In the genomic region with DNA sequence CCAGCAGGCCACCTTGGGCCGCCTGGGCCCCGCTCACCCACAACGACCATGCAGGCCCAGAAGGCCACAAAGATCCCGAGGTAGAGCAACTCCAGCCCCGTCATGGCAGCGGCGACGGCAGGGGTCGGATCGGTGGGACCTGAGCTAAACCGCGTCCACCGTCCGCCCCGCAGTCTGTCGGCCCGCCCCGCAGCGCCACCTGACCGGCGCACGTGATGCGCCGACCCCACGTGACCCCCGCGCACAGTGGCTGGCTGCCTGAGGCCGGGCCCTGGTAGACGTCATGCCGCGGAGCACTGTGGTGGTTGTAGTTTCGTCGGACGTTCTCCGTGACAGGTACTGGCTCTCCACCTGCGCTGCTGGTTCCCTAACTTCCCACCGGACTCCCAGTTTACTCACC, we compare ENCODE assay signal across 8 mouse cellular contexts. TPM values are rescaled to one million over a fixed set of nuclear protein-coding genes. Genes with fewer than 3 reads are reported as not detected.
DNase-seq lines count a peak whose midpoint lies in the region; ATAC-seq lines count a peak whose summit lies in the region.

Gene Atp6v0b, minus strand, starts transcription at position 201 of the 400 bp plus-strand sequence.

- intact Hi-C loops in gastrocnemius, postnatal 14 days (cut with DNase I; ENCODE audit: low total_unique reads), result no loop called here
- intact Hi-C loops in left cerebral cortex, postnatal 10 days (cut with DNase I), result loop anchor here (2.0 kb wide), 1 partner anchor 76 kb away; no protein-coding TSS in a partner anchor

- peak; percentile 88 for ATAC-seq in inflammation-experienced regulatory T-cells, adult 6 months
- ATAC-seq in megakaryocyte-erythroid progenitor cell, adult 5-6 weeks (replicated peaks; ENCODE audit: low FRiP score, low TSS enrichment, poor library complexity, severe bottlenecking), result peak; percentile 82

- DNase-seq in adrenal gland, adult (ENCODE audit: inconsistent age in 2 of 2, low spot score in 1 of 2), result peak; percentile 95 to 97
- peak; percentile 92 for DNase-seq in embryo, embryonic 10.5 days (ENCODE audit: low spot score)
- DNase-seq in gastrocnemius, postnatal 14 days, result peak; percentile 94
- peak; percentile 94 to 97 for DNase-seq in left cerebral cortex, postnatal 10 days (ENCODE audit: extremely low spot score in 1 of 2, low spot score in 2 of 2)
- peak; percentile 96 for DNase-seq in right cerebral cortex, postnatal 25 days
- peak; percentile 89 to 96 for DNase-seq in urinary bladder, postnatal 4 days (ENCODE audit: low spot score in 2 of 2)

RNA-seq across cellular contexts. Expression of gene Atp6v0b, which starts in this region (rescaled TPM):
- 10 to 100 TPM; 55.4 to 57.6 TPM for total RNA-seq in gastrocnemius, postnatal 14 days (2021)
- polyA plus RNA-seq in inflammation-experienced regulatory T-cells, adult 6 months (2017; shearing (Covaris generic)), result 100 to 1,000 TPM in 1 of 3 experiments, 10 to 100 TPM in 2; 75.7 to 115 (median 83.2) TPM
- total RNA-seq in left cerebral cortex, postnatal 10 days (2021), result 100 to 1,000 TPM; 464 to 465 TPM
- total RNA-seq in megakaryocyte-erythroid progenitor cell, adult 5-6 weeks (2014; fragmentation: Nextera tagmentation), result 164 and 195 TPM in 2 replicates
- total RNA-seq in megakaryocyte-erythroid progenitor cell, adult 5-6 weeks (2017), result 40.6 and 60.1 TPM in 2 replicates

Comparison
In these comparisons a context has a peak if more than half of its experiments do, and no peak if none do; other contexts are left out.
1. Peak in every context shown above with its lines: DNase-seq and ATAC-seq.